16 mouse cellular contexts compared by ENCODE assay signal in genomic region chr7:133286216-133286615, GRCm38 (mm10).
"Had no signal": no experiment of that assay in that cellular context is flagged by ENCODE, and none has a peak within 500 bp of the region (broad histone marks: within the 10 kb centered on the region; RNA-seq: fewer than 3 reads in every experiment).

No protein-coding gene starts in this region.

- DNase-seq: kidney, adult 2 months; kidney, postnatal 36 days; layer of hippocampus, postnatal 36 days; liver, embryonic 13.5 days; lung, adult 2 months; lung, postnatal 14 days; lung, postnatal 4 days; thymus, adult 18-20 months; thymus, postnatal 14 days; thymus, postnatal 4 days had no signal

- ATAC-seq: midbrain, embryonic 13.5 days; midbrain, embryonic 16.5 days had no signal

- H3K9me3 ChIP-seq: liver, embryonic 13.5 days; megakaryocyte, embryonic 14.5 days; midbrain, embryonic 10.5 days; midbrain, embryonic 13.5 days had no signal

- H3K36me3 ChIP-seq: liver, embryonic 13.5 days; midbrain, embryonic 10.5 days; midbrain, embryonic 13.5 days had no signal

- H3K4me1 ChIP-seq: liver, embryonic 13.5 days; megakaryocyte, embryonic 14.5 days; midbrain, embryonic 10.5 days; midbrain, embryonic 13.5 days had no signal

- H3K4me2 ChIP-seq: liver, embryonic 13.5 days; midbrain, embryonic 13.5 days had no signal

- H3K27me3 ChIP-seq: liver, embryonic 13.5 days; megakaryocyte, embryonic 14.5 days; midbrain, embryonic 13.5 days had no signal

- H3K27ac ChIP-seq: kidney, postnatal 0 days; left cerebral cortex, adult 2 months; liver, embryonic 13.5 days; midbrain, embryonic 10.5 days; midbrain, embryonic 13.5 days had no signal

- H3K9ac ChIP-seq: liver, embryonic 13.5 days; midbrain, embryonic 13.5 days had no signal

- H3K4me3 ChIP-seq: left cerebral cortex, adult 2 months; liver, embryonic 13.5 days; megakaryocyte, embryonic 14.5 days; midbrain, embryonic 10.5 days; midbrain, embryonic 13.5 days had no signal
